Mouse (Mus musculus) layer of hippocampus, adult 2 months (tissue): Measurements from ENCODE around the gene Kcnab1. TPM values are rescaled to one million over a fixed set of nuclear protein-coding genes. Genes with fewer than 3 reads are reported as not detected.

Experiments used
- DNase-seq, 2 experiments: peaks; one replicate each; pipeline ENCODE4 v3.0.0; 2022; ENCODE audit warnings: low spot score in 2 of 2
- H3K27ac ChIP-seq: fragments of 200-600 bp; 2 replicates; pipeline ENCODE4 v1.8.1; 2022
- H3K4me3 ChIP-seq: fragments of 200-600 bp; 2 replicates; pipeline ENCODE4 v1.8.1; 2022; ENCODE audit warnings: mild to moderate bottlenecking
- CTCF ChIP-seq: fragments of 200-600 bp; conservative IDR thresholded peaks from 2 replicates; pipeline ENCODE4 v1.8.1; 2022; ENCODE audit warnings: antibody characterized with exemption, mild to moderate bottlenecking, moderate library complexity
- long read RNA-seq, 2 experiments: library from polyadenylated mRNA; stranded (forward); transcript quantifications; one replicate each; pipeline ENCODE4 v2.0.0; 2021; ENCODE audit warnings: borderline mapping rate in 2 of 2
- total RNA-seq, 2 experiments: library from RNA; stranded (reverse); gene quantifications; 2 replicates each; pipeline ENCODE4 v1.2.3; 2021

Kcnab1 gene
- 100 to 1,000 TPM; 138 to 151 TPM for total RNA-seq
- long read RNA-seq, experiment 1, transcript Kcnab1-201 (14 exons, 3,245 nt) = major isoform, 76 of 98 reads
- long read RNA-seq, experiment 1, partial matches to known transcripts = 19 of 98 reads
- long read RNA-seq, experiment 1, other reads (novel, unspliced or antisense) = 3 of 98 reads
- long read RNA-seq, experiment 2, transcript Kcnab1-201 (14 exons, 3,245 nt) = major isoform, 118 of 141 reads
- long read RNA-seq, experiment 2, partial matches to known transcripts = 9 of 141 reads
- long read RNA-seq, experiment 2, other reads (novel, unspliced or antisense) = 14 of 141 reads

- peak; percentile 54 to 58 for DNase-seq
- 0 out of 2 replicates have a peak, but pooled peaks have one; percentile 11 for TF ChIP-seq CTCF
- peak within 1 kb of the TSS; percentile 97 for H3K27ac ChIP-seq
- H3K4me3 ChIP-seq = peak within 1 kb of the TSS; percentile 69
These were observed at the start of gene Kcnab1 for GRCm38 (mm10) chr3:65108945-65109921. TSS of gene Kcnab1 (plus strand) at chr3:65109384.

DNA sequence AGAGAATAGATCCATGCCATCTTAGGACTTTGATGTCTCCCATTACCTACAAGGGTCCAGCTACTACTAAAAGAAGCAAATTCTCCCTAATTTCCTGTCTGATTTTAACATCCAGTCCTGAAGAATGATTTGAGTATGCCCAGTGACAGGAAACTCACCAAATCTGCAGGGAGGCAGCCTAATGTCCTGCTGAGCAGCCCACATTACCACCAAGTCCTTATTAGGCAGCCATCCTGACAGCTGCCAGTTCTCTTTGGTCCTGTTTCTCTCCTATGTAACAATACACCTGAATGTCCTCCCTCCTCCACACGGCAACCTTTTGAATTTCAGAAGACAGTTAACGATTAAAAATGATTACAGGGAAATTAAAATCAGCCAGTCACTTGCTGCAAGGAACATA lies 20.9 kb upstream of the Kcnab1 start:
- H3K27ac ChIP-seq = no peak overlapping the region
- no peak for TF ChIP-seq CTCF
- H3K4me3 ChIP-seq = no peak overlapping the region
- DNase-seq = no peak

DNA sequence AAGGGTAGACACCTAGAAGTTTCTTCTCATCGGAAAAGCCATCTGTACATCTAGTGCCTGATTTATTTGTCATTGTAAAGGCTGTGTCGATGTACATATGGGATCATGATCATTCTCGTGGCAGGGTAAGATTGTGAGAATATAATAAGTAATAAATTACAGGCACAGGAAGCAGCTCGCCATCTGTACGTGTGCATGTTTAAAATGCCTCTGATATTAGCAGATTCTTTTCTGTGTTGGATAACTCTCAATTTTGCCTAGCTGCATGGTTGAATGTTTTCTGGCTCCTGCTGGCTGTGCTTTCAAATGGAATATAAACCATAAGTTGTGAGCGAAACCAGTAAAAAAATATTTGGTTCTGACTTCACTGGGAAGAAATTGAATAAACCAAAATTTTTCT lies 5.1 kb upstream of the Kcnab1 start:
- no peak for DNase-seq
- TF ChIP-seq CTCF = no peak
- Histone ChIP-seq H3K4me3 (no peak overlapping the region), H3K27ac (peak overlapping the region; percentile 63)

- no peak for TF ChIP-seq CTCF
- DNase-seq = no peak
- Histone ChIP-seq H3K27ac (peak overlapping the region; percentile 97), H3K4me3 (peak overlapping the region; percentile 69)
These were observed 1.0 kb downstream of the Kcnab1 start for GRCm38 (mm10) chr3:65110190-65110589.

GRCm38 (mm10) chr3:65111176-65111575 lies 2.0 kb downstream of the Kcnab1 start:
- Histone ChIP-seq H3K4me3 (peak overlapping the region; percentile 69), H3K27ac (peak overlapping the region; percentile 97)
- no peak for TF ChIP-seq CTCF
- no peak for DNase-seq

GRCm38 (mm10) chr3:65115164-65115563 lies 6.0 kb downstream of the Kcnab1 start:
- peak overlapping the region; percentile 51; the same call in 1 of the 2 replicates for H3K27ac ChIP-seq
- no peak for DNase-seq
- TF ChIP-seq CTCF = no peak
- no peak overlapping the region for H3K4me3 ChIP-seq

- Histone ChIP-seq H3K4me3 (no peak overlapping the region; the same call in 1 of the 2 replicates), H3K27ac (peak overlapping the region; percentile 75)
- DNase-seq = peak in 1 of 2 experiments; percentile 55
These were observed 7.8 kb downstream of the Kcnab1 start for GRCm38 (mm10) chr3:65116958-65117357.

GRCm38 (mm10) chr3:65117365-65117764 lies 8.2 kb downstream of the Kcnab1 start:
- peak overlapping the region; percentile 75 for H3K27ac ChIP-seq
- H3K4me3 ChIP-seq = no peak overlapping the region; the same call in 1 of the 2 replicates
- no peak for DNase-seq
- TF ChIP-seq CTCF = no peak

More at GRCm38 (mm10) chr3:65116958-65117357, 7.8 kb downstream of the Kcnab1 start:
- TF ChIP-seq CTCF = no peak

- no peak for TF ChIP-seq CTCF
- H3K4me3 ChIP-seq = no peak overlapping the region
- H3K27ac ChIP-seq = peak overlapping the region; percentile 52
- DNase-seq = peak; percentile 74 to 82
These were observed 15.8 kb downstream of the Kcnab1 start for GRCm38 (mm10) chr3:65124975-65125374.

GRCm38 (mm10) chr3:65129625-65130024 lies 20.4 kb downstream of the Kcnab1 start:
- DNase-seq = no peak
- no peak overlapping the region for H3K27ac ChIP-seq
- H3K4me3 ChIP-seq = no peak overlapping the region
- TF ChIP-seq CTCF = no peak

GRCm38 (mm10) chr3:65134931-65135330 lies 25.7 kb downstream of the Kcnab1 start:
- no peak for DNase-seq
- H3K27ac ChIP-seq = no peak overlapping the region
- TF ChIP-seq CTCF = no peak
- no peak overlapping the region for H3K4me3 ChIP-seq

DNA sequence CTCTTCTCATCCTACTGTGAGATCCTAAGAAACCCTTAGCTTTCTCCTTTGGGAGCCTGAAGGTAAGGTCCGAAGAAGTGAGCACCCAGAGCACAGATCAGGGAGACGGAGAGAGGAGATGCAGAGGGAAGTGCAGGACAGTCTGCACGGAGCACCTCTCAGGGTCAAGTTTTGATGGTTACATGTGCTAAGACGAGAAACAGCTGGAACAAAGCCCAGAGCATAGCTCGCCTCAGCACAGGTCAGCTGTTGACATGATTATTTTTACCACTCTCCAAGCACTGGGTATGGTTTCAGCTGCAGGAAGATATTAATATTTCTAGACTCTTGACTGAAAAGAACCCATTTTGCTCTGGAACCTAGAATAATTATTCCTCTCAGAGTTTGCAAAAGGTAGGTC lies 27.7 kb downstream of the Kcnab1 start:
- H3K4me3 ChIP-seq = no peak overlapping the region
- no peak for DNase-seq
- TF ChIP-seq CTCF = no peak
- no peak overlapping the region for H3K27ac ChIP-seq

DNA sequence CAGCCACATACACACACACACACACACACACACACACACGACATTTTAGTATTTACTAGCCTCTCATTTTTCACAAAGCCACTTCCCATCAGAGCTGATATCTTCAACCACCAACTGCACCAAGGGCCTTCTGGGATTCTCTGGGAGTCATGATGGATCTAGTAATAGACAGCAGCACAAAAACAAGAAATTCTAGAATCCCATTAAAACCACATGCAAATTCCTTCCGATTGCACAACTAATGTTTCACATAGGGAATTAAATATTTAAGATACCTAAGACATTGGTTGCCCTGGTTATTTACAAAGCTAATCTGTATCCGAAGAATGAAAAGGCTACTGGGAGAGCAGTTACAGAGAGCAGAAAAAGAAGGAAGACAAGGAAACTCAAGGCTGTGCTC lies 29.6 kb downstream of the Kcnab1 start:
- Histone ChIP-seq H3K4me3 (no peak overlapping the region), H3K27ac (no peak overlapping the region)
- DNase-seq = no peak
- TF ChIP-seq CTCF = no peak
